Mouse (Mus musculus) skeletal muscle tissue, postnatal 0 days (tissue): ENCODE results near the gene Kti12. TPM values are rescaled to one million over a fixed set of nuclear protein-coding genes. Genes with fewer than 3 reads are reported as not detected.

Experiments used
- polyA plus RNA-seq: library from polyadenylated mRNA; unstranded; fragments of >200 nt; fragmentation: Nextera tagmentation; extraction: Ambion mirVana; gene quantifications from 2 replicates; pipeline ENCODE4 v1.2.1, GENCODE M21; 2015

Kti12 gene
- 27.1 and 29.5 TPM in 2 replicates for polyA plus RNA-seq

DNA sequence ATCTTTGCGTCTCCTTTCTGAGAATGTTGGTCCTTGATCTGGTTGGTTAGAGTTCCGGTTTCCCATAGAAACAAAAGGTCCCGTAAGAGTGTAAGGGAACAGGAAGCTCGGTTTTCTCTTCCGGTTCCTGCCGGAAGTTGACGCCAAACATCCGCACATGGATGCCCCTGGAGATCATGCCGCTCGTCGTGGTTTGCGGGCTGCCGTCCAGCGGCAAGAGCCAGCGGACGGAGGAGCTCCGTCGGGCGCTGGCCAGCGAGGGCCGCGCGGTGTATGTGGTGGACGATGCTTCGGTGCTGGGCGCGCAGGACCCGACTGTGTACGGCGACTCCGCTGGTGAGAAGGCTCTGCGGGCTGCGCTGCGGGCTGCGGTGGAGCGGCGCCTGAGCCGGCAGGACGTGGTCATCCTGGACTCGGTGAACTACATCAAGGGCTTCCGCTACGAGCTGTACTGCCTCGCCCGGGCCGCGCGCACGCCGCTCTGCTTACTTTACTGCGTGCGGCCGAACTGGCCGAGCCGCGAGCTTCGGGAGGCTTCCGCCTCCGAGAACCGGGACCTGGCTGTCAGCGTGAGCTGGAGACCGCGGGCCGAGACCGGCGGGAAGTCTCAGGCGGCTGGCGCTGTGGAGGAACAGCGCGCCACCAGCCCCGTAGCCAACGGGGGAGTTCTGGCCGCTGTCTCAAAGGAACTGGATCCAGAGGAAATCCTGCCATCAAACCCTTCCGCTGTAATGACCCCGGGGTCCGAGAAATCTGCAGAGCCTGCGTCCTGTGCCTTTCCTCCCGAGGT is at the start of gene Kti12:
Kti12 (plus strand) TSS at position 71 of the 790 bp plus-strand sequence.

DNA sequence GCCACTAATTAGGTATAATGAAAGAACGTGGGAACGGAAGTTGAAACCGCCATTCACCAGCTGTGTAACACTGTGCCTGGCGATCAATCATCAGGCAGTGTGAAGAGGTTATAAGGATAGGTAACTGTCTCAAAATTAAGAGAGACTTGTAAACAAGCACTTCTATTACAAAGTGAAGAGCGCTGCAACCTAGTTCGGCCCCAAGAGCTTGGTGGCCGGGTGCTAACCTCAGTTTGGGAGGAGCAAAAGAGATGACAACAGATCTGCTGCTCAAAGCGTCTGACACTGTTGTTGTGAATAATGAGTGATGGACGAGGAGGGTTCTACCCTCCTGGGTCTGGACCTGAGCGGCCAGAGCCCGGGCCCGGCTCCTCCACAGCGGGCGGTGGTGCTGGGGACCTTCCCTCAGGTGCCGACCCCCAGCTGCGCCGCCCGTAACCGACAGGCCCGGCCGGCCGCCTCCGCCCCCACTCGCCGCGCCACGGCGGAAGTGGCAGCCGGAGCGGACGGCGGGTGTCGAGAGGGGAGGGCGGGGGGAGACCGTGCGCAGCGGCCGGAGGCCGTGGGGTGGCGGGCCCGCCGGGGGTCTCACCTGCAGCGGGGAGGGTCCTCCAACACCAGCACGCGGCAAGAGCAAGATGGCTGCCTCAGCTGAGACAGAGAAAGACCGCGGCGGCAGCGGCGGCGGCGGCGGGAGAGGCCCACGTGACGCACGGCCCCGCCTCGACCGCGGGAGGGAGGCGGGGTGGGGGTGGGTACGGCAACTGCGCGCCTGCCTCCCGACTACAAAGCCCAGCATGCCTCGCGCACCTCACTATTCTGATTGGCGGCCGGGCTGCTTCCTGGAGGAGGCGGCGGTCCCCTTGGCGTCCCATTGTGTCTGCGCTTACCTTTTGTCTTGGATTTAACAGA is 14.4 kb upstream of the Kti12 start, which contains the start of gene Btf3l4:
Btf3l4 (minus strand) TSS at position 699 of the 912 bp plus-strand sequence.

DNA sequence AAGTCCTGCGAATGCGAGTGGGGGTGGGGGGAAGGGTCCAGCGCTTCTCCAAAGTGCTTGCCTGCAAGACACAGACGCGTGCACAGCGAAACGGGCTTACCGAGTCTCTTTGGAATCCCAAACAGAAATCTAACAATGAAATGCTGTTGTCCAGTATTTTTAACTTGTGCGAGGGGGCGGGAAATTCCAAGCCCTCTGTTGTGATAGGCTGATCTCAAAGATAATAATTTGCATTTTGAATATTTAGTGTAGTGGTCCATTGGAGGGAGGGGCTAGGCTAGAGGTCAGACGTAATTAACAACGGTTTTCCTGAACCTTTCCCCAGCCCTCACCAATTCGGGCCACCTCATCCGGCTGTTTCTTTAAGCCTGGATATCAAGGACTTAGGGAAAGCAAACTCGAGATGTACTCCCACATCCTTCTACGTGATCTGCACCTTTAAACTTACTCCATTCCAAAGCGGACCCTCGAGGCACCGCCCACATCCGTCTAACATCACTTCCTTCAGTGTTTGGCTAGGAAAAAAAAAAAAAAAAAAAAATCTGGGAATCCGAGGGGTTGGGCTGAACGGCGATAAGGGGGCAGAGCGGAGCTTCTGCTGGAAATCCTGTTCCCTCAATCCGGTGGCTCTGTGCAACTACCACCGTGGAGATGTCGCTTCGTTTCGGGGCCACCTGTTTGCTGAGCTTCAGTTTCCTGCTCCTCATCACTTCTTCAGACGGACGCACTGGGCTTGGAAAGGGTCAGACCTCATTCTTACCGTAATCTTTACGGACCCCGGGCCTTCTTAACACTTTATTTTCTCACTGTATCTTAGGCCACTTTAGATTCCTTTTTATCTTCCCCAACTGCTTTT is 13.2 kb upstream of the Kti12 start, which contains the start of gene Txndc12:
Txndc12 (plus strand) TSS at position 487 of the 856 bp plus-strand sequence.

DNA sequence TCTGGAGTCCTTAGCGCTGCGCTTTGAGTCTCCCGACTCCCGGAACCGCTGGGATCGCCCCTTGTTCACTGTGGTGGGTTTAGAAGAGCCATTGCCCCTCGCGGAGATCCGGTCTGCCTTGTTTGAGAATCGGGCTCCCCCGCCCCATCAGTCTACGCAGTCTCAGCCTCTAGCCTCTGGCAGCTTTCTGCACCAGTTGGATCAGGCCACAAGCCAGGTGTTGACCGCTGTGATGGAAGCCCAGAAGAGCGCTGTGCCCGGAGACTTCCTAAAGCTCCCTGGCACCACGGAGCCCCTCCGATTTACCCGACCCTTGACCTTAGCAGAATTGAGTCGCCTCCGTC is 892 bp downstream of the Kti12 start, which contains the start of gene A730015C16Rik:
A730015C16Rik (minus strand) TSS at position 115 of the 344 bp plus-strand sequence.

DNA sequence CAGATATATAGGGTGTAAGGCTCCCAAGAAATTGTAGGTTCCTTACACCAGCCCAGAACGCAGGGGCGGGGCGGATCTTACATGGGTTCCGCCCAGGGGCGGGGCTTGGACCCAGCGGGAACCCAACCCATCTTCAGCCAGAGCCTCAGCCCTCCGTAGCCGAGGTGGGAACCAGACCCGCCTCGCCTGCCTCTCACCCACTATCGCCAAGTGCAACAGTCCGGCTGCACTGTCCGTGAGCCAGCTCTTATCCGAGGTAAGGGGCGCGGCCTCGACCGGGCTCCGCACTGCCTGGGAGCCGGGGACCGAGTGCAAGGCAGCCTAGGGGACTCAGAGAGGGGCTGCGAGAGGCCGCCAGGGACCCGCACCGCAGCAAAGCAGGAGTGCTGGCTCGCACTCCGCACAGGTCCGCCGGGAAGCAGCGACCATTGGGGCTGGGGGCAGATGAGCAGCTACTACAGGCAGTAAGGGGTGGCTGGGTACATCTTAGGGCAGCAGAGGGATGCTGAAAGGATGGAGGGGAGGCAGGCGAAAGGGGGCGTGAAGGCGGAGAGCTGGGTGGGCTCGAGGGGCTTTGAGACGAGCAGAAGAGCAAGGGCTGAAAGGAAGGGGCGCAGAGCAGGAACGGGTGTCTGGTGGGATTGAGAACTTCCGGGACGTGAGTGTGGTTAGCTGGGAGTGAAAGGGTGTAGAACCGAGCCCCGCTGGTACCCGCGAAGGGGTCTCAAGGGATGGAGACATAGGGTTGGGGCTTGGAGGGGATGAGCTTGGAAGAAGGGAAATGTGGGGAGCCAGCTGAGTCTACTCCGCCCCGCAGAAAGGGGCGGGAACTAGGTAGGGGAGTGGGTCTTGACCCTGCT is 31.6 kb downstream of the Kti12 start, which contains the start of gene Rab3b:
Rab3b (plus strand) TSS at position 101 of the 860 bp plus-strand sequence.

Other genes starting within 250 kb of the Kti12 start
- 15.4 and 16.6 TPM in 2 replicates for gene Cc2d1b, start 227.8 kb upstream of the Kti12 start, polyA plus RNA-seq
- gene 3110021N24Rik, start 128.1 kb upstream of the Kti12 start, polyA plus RNA-seq: 1.2 and 1.9 TPM in 2 replicates
- gene Zfyve9, start 67.0 kb upstream of the Kti12 start, polyA plus RNA-seq: 3.0 and 3.1 TPM in 2 replicates
- gene Btf3l4, start 14.2 kb upstream of the Kti12 start, polyA plus RNA-seq: 108 TPM in 2 replicates
- gene Txndc12, start 13.2 kb upstream of the Kti12 start, polyA plus RNA-seq: 41.5 and 52.2 TPM in 2 replicates
- gene A730015C16Rik, start 834 bp downstream of the Kti12 start, polyA plus RNA-seq: 0.97 and 1.1 TPM in 2 replicates
- 1.7 and 2.6 TPM in 2 replicates for gene Rab3b, start 31.3 kb downstream of the Kti12 start, polyA plus RNA-seq
- gene Nrd1, start 152.9 kb downstream of the Kti12 start, polyA plus RNA-seq: 42.9 and 46.2 TPM in 2 replicates